Mouse (Mus musculus) heart, adult 2 months (tissue): ENCODE measurements around the gene Polrmt. TPM values are rescaled to one million over a fixed set of nuclear protein-coding genes. Genes with fewer than 3 reads are reported as not detected.

ENCODE experiments used
- DNase-seq, 2 experiments: peaks; one replicate each; pipeline ENCODE4 v3.0.0; 2021
- H3K27ac ChIP-seq: fragments of 200-600 bp; 2 replicates; pipeline ENCODE4 v1.8.1; 2022
- H3K27me3 ChIP-seq: fragments of 200-500 bp; 2 replicates; pipeline ENCODE4 v1.6.1; 2012; ENCODE audit warnings: mild to moderate bottlenecking, low read length, inconsistent platforms, mixed read lengths; ENCODE audit not compliant: control insufficient read depth, insufficient read depth
- H3K36me3 ChIP-seq: fragments of 200-500 bp; 2 replicates; pipeline ENCODE4 v1.6.1; 2012; ENCODE audit warnings: low read length, inconsistent platforms; ENCODE audit not compliant: control insufficient read depth, insufficient read depth
- H3K4me1 ChIP-seq: fragments of 200-500 bp; 2 replicates; pipeline ENCODE4 v1.6.1; 2011; ENCODE audit warnings: low read length; ENCODE audit not compliant: control insufficient read depth, insufficient read depth
- H3K4me3 ChIP-seq: fragments of 200-600 bp; 2 replicates; pipeline ENCODE4 v1.8.1; 2022
- H3K79me2 ChIP-seq: fragments of 200-500 bp; replicated peaks from 2 replicates; pipeline ENCODE4 v1.6.1; 2012; ENCODE audit warnings: mild to moderate bottlenecking, inconsistent platforms, low read length, moderate library complexity, mixed read lengths; ENCODE audit not compliant: control insufficient read depth, insufficient read depth
- H3K9ac ChIP-seq: fragments of 200-500 bp; 2 replicates; pipeline ENCODE4 v1.6.1; 2012; ENCODE audit warnings: low read depth, mild to moderate bottlenecking, control low read depth, inconsistent platforms, low read length, mixed read lengths
- CTCF ChIP-seq: fragments of 200-600 bp; IDR thresholded peaks from 2 replicates; pipeline ENCODE4 v1.8.1; 2022; ENCODE audit warnings: antibody characterized with exemption, mild to moderate bottlenecking, moderate library complexity
- EP300 ChIP-seq: fragments of 200-500 bp; IDR thresholded peaks from 2 replicates; pipeline ENCODE4 v1.6.1; 2011; ENCODE audit warnings: low read depth, low read length, control low read depth; ENCODE audit not compliant: insufficient read depth
- POLR2A ChIP-seq: fragments of 200-500 bp; IDR thresholded peaks from 2 replicates; pipeline ENCODE4 v1.6.1; 2011; ENCODE audit warnings: mild to moderate bottlenecking, low read depth, low read length, control low read depth; ENCODE audit not compliant: insufficient read depth
- WGBS: fragments of 180-500 bp; shearing (Covaris S2); methylation state at CpG from one replicate; pipeline ENCODE4 v1.1.7; 2018; 5-methylcytosine and 5-hydroxymethylcytosine counted together
- intact Hi-C: fragments of 180-260 bp; cut with DNase I; formaldehyde crosslinking; loops from one replicate; pipeline ENCODE4 v1.15.1; 2025
- polyA plus RNA-seq: library from polyadenylated mRNA; depleted of rRNA; stranded (reverse); fragments of >200 nt; gene quantifications from 2 replicates; pipeline ENCODE4 v1.2.3, GENCODE M21; 2012; rRNA removed
- total RNA-seq, 2 experiments: library from RNA; stranded (reverse); gene quantifications; 2 replicates each; pipeline ENCODE4 v1.2.3; 2021

The Polrmt gene
- total and polyA plus RNA-seq, 3 experiments = 42.2 to 52.3 (median 44.7) TPM

DNA sequence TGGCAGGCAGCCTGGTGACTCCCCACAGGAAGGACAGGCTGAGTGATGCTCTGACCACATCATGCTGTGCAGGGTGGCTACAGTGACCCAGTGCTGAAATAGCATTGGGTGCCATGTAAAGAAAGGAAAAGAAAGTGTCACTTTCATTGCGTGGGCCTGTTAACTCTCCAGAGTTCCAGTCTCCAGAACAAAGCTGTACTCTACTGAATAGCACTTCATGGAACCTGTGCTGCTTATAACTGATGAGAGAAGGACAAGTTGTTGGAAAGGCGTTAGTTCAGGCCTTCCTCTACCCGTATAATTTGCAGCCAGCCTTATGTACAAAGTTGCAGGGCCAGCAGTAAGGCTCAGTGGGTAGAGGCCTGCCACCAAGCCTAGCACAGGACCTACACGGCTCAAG is 57.7 kb downstream of the Polrmt start, which contains the start of gene Gzmm:
TSS of gene Gzmm (plus strand) at position 301 of the 400 bp plus-strand sequence.
- H3K27me3 ChIP-seq = no peaks in the 10 kb centered on the region
- H3K4me3 ChIP-seq = no peak within 1 kb of the TSS
- peaks cover 18% of the 10 kb centered on the region for H3K4me1 ChIP-seq
- peaks cover 12% of the 10 kb centered on the region for H3K36me3 ChIP-seq
- no peak for DNase-seq
- intact Hi-C loops = no loop called here
- WGBS = 76% methylated on average over 4 of the region's 4 CpGs
- H3K9ac ChIP-seq = no peak within 1 kb of the TSS
- no peak within 1 kb of the TSS; the same call in 1 of the 2 replicates for H3K27ac ChIP-seq
- TF ChIP-seq EP300 (no peak), POLR2A (no peak), CTCF (no peak)
- H3K79me2 ChIP-seq = peaks cover under 1% of the 10 kb centered on the region; the same call in 1 of the 2 replicates

DNA sequence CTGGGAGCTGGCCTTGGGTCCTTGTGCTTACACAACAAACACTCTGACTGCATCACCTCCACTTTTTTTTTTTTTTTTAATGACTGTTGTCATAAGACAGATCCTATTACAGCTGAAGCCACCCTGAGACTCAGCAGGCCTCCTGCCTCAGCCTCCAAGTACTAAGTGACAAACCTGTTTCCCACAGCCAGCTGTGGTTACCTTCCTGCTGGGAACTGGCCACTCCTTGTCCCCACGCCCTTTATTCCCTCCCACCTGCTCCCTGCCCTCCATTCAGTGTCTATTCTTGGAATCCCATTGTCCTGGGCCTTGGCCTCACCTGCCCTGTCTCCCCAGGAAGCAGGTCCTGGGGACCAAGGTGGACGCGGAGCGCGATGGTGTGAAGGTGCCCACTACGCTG is 58.9 kb downstream of the Polrmt start:
- WGBS = 91% methylated on average over 6 of the region's 6 CpGs
- no peak for TF ChIP-seq EP300
- no peak for TF ChIP-seq CTCF
- no peak for TF ChIP-seq POLR2A
- Histone ChIP-seq H3K27me3 (no peaks in the 10 kb centered on the region), H3K36me3 (peaks cover 16% of the 10 kb centered on the region), H3K4me1 (peaks cover 22% of the 10 kb centered on the region), H3K4me3 (no peak overlapping the region), H3K27ac (peak overlapping the region; percentile 87), H3K79me2 (peaks cover 4% of the 10 kb centered on the region; the same call in 1 of the 2 replicates), H3K9ac (no peak overlapping the region)
- DNase-seq = no peak
- intact Hi-C loops = no loop called here

DNA sequence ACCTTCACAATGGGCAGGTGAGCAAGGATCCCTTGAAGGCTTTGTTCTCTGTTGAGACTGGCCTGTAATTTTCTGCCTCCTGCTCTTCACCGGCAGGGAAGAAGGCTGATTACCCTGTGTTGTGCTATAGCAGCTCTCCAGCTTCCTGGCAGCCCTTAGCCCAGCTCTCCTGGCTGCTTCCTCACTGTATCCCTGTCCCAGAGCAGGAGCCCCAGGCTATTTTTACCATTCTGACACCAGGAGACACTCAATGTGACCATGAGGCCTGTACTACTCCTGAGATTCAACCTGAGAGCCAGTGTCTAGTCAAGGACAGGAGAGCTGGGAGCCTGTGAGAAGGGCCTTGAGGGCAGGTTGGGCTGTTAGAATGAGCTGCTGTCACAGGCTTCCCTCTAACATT is 59.7 kb downstream of the Polrmt start:
- WGBS = 64% methylated on average over 1 of the region's 1 CpGs
- intact Hi-C loops = no loop called here
- Histone ChIP-seq H3K27me3 (no peaks in the 10 kb centered on the region), H3K27ac (peak overlapping the region; percentile 87), H3K4me1 (peaks cover 22% of the 10 kb centered on the region), H3K4me3 (no peak overlapping the region), H3K9ac (peak overlapping the region; percentile 37; the same call in 1 of the 2 replicates), H3K79me2 (peaks cover 4% of the 10 kb centered on the region; the same call in 1 of the 2 replicates), H3K36me3 (peaks cover 16% of the 10 kb centered on the region)
- DNase-seq = peak in 1 of 2 experiments; percentile 70
- TF ChIP-seq EP300 (0 out of 2 replicates have a peak, but pooled peaks have one; percentile 40), CTCF (no peak), POLR2A (peak; percentile 50)

DNA sequence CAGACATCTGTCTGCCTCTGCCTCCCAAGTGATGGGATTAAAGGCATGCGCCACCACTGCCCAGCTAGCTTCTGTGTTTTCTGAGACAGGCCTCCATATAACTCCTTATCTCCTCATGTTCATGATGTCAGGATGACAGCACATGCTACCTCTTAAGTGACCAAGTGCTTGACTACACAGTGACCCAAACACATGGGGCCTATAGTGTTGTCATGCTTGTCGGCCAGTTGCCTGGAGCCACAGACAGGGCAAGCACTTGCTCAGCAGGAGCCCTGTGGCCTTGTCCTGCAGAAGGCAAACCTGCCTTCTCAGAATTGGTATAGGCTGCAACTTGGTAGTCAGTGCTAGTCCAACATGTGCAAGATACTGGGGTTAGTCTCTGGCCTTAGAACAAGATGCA is 60.2 kb downstream of the Polrmt start:
- H3K27ac ChIP-seq = peak overlapping the region; percentile 87
- intact Hi-C loops = no loop called here
- H3K4me3 ChIP-seq = no peak overlapping the region
- H3K36me3 ChIP-seq = peaks cover 16% of the 10 kb centered on the region
- DNase-seq = no peak
- 74% methylated on average over 2 of the region's 2 CpGs for WGBS
- H3K4me1 ChIP-seq = peaks cover 22% of the 10 kb centered on the region
- H3K79me2 ChIP-seq = peaks cover 4% of the 10 kb centered on the region; the same call in 1 of the 2 replicates
- 0 out of 2 replicates have a peak overlapping the region, but pooled peaks have one; percentile 37 for H3K9ac ChIP-seq
- H3K27me3 ChIP-seq = no peaks in the 10 kb centered on the region
- TF ChIP-seq POLR2A (no peak), EP300 (no peak), CTCF (no peak)

Other genes starting within 250 kb of the Polrmt start
Only the 30 nearest of the 33 such genes appear.
- gene Plpp2, start 212.8 kb downstream of the Polrmt start, total RNA-seq = 1 to 10 TPM; 2.3 to 3.5 TPM
- gene Plpp2, start 212.8 kb downstream of the Polrmt start, polyA plus RNA-seq = 2.4 and 3.8 TPM in 2 replicates
- 10 to 100 TPM; 12.7 to 12.9 TPM for gene Mier2, start 191.4 kb downstream of the Polrmt start, total RNA-seq
- gene Mier2, start 191.4 kb downstream of the Polrmt start, polyA plus RNA-seq = 27.4 and 31.8 TPM in 2 replicates
- gene Theg, start 159.2 kb downstream of the Polrmt start, total RNA-seq = not detected
- gene Theg, start 159.2 kb downstream of the Polrmt start, polyA plus RNA-seq = 0.10 TPM in 1 of 2 replicates, not detected in the other
- gene C2cd4c, start 132.6 kb downstream of the Polrmt start, total RNA-seq = under 1 TPM in 1 of 2 experiments, not detected in 1; 0.10 TPM
- 0.02 and 0.09 TPM in 2 replicates for gene C2cd4c, start 132.6 kb downstream of the Polrmt start, polyA plus RNA-seq
- gene Shc2, start 108.7 kb downstream of the Polrmt start, total RNA-seq = 1 to 10 TPM; 1.9 to 2.1 TPM
- gene Shc2, start 108.7 kb downstream of the Polrmt start, polyA plus RNA-seq = 2.9 and 3.7 TPM in 2 replicates
- gene Odf3l2, start 100.8 kb downstream of the Polrmt start, total RNA-seq = not detected
- not detected in 2 replicates for gene Odf3l2, start 100.8 kb downstream of the Polrmt start, polyA plus RNA-seq
- not detected for gene Madcam1, start 82.0 kb downstream of the Polrmt start, total RNA-seq
- not detected in 2 replicates for gene Madcam1, start 82.0 kb downstream of the Polrmt start, polyA plus RNA-seq
- 10 to 100 TPM; 16.5 to 18.8 TPM for gene Tpgs1, start 77.2 kb downstream of the Polrmt start, total RNA-seq
- 18.0 and 28.1 TPM in 2 replicates for gene Tpgs1, start 77.2 kb downstream of the Polrmt start, polyA plus RNA-seq
- gene Cdc34, start 64.4 kb downstream of the Polrmt start, total RNA-seq = 100 to 1,000 TPM; 196 to 216 TPM
- 352 and 397 TPM in 2 replicates for gene Cdc34, start 64.4 kb downstream of the Polrmt start, polyA plus RNA-seq
- 1 to 10 TPM; 6.4 to 6.5 TPM for gene Gzmm, start 57.6 kb downstream of the Polrmt start, total RNA-seq
- 7.4 and 9.2 TPM in 2 replicates for gene Gzmm, start 57.6 kb downstream of the Polrmt start, polyA plus RNA-seq
- 1,000 to 10,000 TPM; 1,364 to 1,491 TPM for gene Bsg, start 42.1 kb downstream of the Polrmt start, total RNA-seq
- 1,570 and 1,684 TPM in 2 replicates for gene Bsg, start 42.1 kb downstream of the Polrmt start, polyA plus RNA-seq
- gene Hcn2, start 29.9 kb downstream of the Polrmt start, total RNA-seq = 10 to 100 TPM; 17.0 to 17.5 TPM
- gene Hcn2, start 29.9 kb downstream of the Polrmt start, polyA plus RNA-seq = 23.8 and 33.5 TPM in 2 replicates
- gene Fgf22, start 8.5 kb upstream of the Polrmt start, total RNA-seq = not detected
- not detected in 2 replicates for gene Fgf22, start 8.5 kb upstream of the Polrmt start, polyA plus RNA-seq
- gene Rnf126, start 20.4 kb upstream of the Polrmt start, total RNA-seq = 10 to 100 TPM; 22.9 to 23.6 TPM
- gene Rnf126, start 20.4 kb upstream of the Polrmt start, polyA plus RNA-seq = 41.4 and 48.0 TPM in 2 replicates
- gene Fstl3, start 30.7 kb upstream of the Polrmt start, total RNA-seq = 1 to 10 TPM; 3.8 to 4.7 TPM
- gene Fstl3, start 30.7 kb upstream of the Polrmt start, polyA plus RNA-seq = 9.7 and 11.9 TPM in 2 replicates
- not detected for gene Prss57, start 44.4 kb upstream of the Polrmt start, total RNA-seq
- 0.08 and 0.20 TPM in 2 replicates for gene Prss57, start 44.4 kb upstream of the Polrmt start, polyA plus RNA-seq
- 10 to 100 TPM; 51.4 to 55.6 TPM for gene Palm, start 47.0 kb upstream of the Polrmt start, total RNA-seq
- 31.4 and 36.6 TPM in 2 replicates for gene Palm, start 47.0 kb upstream of the Polrmt start, polyA plus RNA-seq
- under 1 TPM; 0.50 to 0.52 TPM for gene Misp, start 74.4 kb upstream of the Polrmt start, total RNA-seq
- 0.26 and 0.82 TPM in 2 replicates for gene Misp, start 74.4 kb upstream of the Polrmt start, polyA plus RNA-seq
- gene Ptbp1, start 107.8 kb upstream of the Polrmt start, total RNA-seq = 10 to 100 TPM; 43.9 to 51.8 TPM
- 47.5 and 52.6 TPM in 2 replicates for gene Ptbp1, start 107.8 kb upstream of the Polrmt start, polyA plus RNA-seq
- gene Prtn3, start 127.9 kb upstream of the Polrmt start, total RNA-seq = 1 to 10 TPM in 1 of 2 experiments, under 1 TPM in 1; 0.55 to 1.2 TPM
- gene Prtn3, start 127.9 kb upstream of the Polrmt start, polyA plus RNA-seq = 0.84 TPM in 1 of 2 replicates, not detected in the other
- gene Plppr3, start 128.1 kb upstream of the Polrmt start, total RNA-seq = under 1 TPM; 0.20 to 0.31 TPM
- 0.50 and 0.80 TPM in 2 replicates for gene Plppr3, start 128.1 kb upstream of the Polrmt start, polyA plus RNA-seq
- gene Elane, start 139.7 kb upstream of the Polrmt start, total RNA-seq = not detected
- gene Elane, start 139.7 kb upstream of the Polrmt start, polyA plus RNA-seq = 0.23 TPM in 1 of 2 replicates, not detected in the other
- gene Cfd, start 144.3 kb upstream of the Polrmt start, total RNA-seq = 10 to 100 TPM; 22.9 to 98.7 TPM
- 85.9 and 490 TPM in 2 replicates for gene Cfd, start 144.3 kb upstream of the Polrmt start, polyA plus RNA-seq
- gene Med16, start 162.3 kb upstream of the Polrmt start, total RNA-seq = 10 to 100 TPM; 40.8 to 54.1 TPM
- gene Med16, start 162.3 kb upstream of the Polrmt start, polyA plus RNA-seq = 54.9 and 62.4 TPM in 2 replicates
- gene Gm26602, start 164.3 kb upstream of the Polrmt start, total RNA-seq = not detected
- not detected in 2 replicates for gene Gm26602, start 164.3 kb upstream of the Polrmt start, polyA plus RNA-seq
- gene Kiss1r, start 170.4 kb upstream of the Polrmt start, total RNA-seq = under 1 TPM; 0.10 to 0.25 TPM
- gene Kiss1r, start 170.4 kb upstream of the Polrmt start, polyA plus RNA-seq = 0.79 and 1.5 TPM in 2 replicates
- gene R3hdm4, start 174.6 kb upstream of the Polrmt start, total RNA-seq = 10 to 100 TPM; 82.4 to 85.6 TPM
- gene R3hdm4, start 174.6 kb upstream of the Polrmt start, polyA plus RNA-seq = 119 and 123 TPM in 2 replicates
- 1 to 10 TPM; 1.3 to 1.5 TPM for gene Arid3a, start 180.5 kb upstream of the Polrmt start, total RNA-seq
- 0.88 and 1.7 TPM in 2 replicates for gene Arid3a, start 180.5 kb upstream of the Polrmt start, polyA plus RNA-seq
- 10 to 100 TPM; 27.8 to 29.4 TPM for gene Wdr18, start 213.6 kb upstream of the Polrmt start, total RNA-seq
- gene Wdr18, start 213.6 kb upstream of the Polrmt start, polyA plus RNA-seq = 31.7 and 32.2 TPM in 2 replicates
- under 1 TPM; 0.20 to 0.31 TPM for gene Grin3b, start 224.1 kb upstream of the Polrmt start, total RNA-seq
- 0.20 and 0.29 TPM in 2 replicates for gene Grin3b, start 224.1 kb upstream of the Polrmt start, polyA plus RNA-seq